Mouse (Mus musculus) mesoderm, embryonic 11.5 days (tissue): Measurements from ENCODE around the gene Pthlh.
"Not testable (repeated sequence)": the region's sequence is repeated elsewhere in the genome, so short reads cannot be mapped to it uniquely, and the experiment has no call there.

Experiments used
- DNase-seq: peaks from one replicate; pipeline ENCODE4 v3.0.0-alpha.2; 2012; ENCODE audit warnings: low read depth, low spot score

Gene Pthlh

GRCm38 (mm10) chr6:147263587-147264565 is at the start of gene Pthlh:
Pthlh (minus strand) TSS chr6:147264183.
- DNase-seq = peak; percentile 41

DNA sequence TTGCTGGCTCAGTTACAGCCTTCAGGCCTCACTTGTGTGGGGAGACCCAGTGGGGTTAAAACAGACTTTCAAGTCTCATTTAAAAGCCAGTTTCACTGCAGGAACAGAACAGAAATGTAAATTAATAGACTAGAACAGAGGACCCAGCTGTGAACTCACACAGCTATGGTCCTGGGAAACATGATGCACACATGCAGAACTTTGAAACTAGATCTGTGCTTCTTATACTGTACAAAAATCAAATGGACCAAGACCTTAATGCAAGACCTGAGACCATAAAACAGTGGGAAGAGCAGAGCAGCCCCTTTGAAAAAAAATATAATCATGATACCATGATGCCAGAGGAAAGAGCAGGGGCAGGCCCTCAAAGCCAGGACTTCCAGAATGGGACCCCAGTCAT is 49.3 kb upstream of the Pthlh start:
- DNase-seq = no peak

GRCm38 (mm10) chr6:147310435-147310978 is 46.5 kb upstream of the Pthlh start:
- DNase-seq = no peak

- DNase-seq = no peak
These were observed 46.1 kb upstream of the Pthlh start for GRCm38 (mm10) chr6:147310035-147310434.

GRCm38 (mm10) chr6:147304236-147304635 is 40.3 kb upstream of the Pthlh start:
- not testable (repeated sequence) for DNase-seq

GRCm38 (mm10) chr6:147299607-147300006 is 35.6 kb upstream of the Pthlh start:
- no peak for DNase-seq

DNA sequence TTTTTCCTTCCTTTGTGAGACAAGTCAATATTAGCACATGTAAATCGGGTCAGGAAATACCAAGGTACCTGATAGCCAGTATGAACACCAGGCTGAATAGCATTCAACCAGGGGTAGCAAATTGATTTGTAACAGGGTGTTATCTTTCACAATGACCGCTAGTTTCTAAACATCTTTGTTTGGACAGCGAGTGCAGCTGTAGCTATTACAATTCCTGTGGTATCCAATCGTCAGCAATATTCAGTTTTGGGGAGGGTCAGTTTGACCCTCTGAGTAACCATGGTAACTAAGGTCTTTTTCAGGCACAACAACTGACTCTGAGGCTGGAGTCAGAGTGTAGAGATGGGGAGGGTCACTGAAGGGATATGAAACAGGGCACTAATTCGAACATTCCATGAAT is 15.3 kb upstream of the Pthlh start:
- peak; percentile 45 for DNase-seq

- peak; percentile 67 for DNase-seq
These were observed 4.3 kb upstream of the Pthlh start for GRCm38 (mm10) chr6:147268143-147268790.

GRCm38 (mm10) chr6:147266466-147266865 is 2.5 kb upstream of the Pthlh start:
- DNase-seq = no peak

DNA sequence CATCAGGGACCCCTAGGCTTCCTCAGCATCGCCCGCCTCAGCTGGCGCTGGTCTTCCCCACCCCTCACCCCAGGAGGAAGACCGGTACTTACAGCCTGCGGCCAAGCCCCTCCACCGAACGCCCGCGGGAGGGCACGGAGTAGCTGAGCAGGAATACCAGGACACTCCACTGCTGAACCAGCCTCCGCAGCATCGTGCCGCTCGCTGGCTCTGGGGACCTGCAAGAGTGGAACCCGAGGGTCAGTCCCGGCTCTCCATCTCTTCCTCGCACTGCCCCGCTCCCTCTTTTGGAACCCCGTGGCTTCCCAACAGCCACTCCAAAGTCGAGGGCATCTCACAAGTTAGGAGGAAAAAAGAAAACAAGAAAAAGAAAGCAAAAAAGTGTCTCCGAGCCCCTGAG is 805 bp downstream of the Pthlh start:
- peak; percentile 44 for DNase-seq

GRCm38 (mm10) chr6:147261616-147262015 is 2.4 kb downstream of the Pthlh start:
- no peak for DNase-seq

DNA sequence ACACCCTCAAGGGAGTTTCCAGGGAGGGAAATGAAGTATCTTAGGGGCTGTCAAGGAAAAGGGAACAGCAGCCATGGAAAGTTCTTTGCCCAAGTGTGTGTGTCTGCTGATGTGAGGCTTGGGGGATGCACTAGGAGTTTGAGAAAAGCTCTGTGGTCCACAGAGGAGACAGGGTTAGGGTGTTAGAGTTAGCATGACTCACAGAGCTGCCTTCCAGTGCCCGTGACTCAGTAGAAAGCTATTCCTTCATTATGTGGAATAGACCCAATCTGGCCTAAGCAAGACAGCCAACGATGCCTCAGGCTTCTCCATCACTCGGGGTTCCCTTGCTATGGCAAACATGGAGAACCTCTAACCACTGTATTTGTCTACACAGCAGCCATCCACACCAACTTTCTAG is 3.2 kb downstream of the Pthlh start:
- no peak for DNase-seq

GRCm38 (mm10) chr6:147247782-147248181 is 16.2 kb downstream of the Pthlh start:
- no peak for DNase-seq

- no peak for DNase-seq
These were observed 19.7 kb downstream of the Pthlh start for GRCm38 (mm10) chr6:147244294-147244693.

DNA sequence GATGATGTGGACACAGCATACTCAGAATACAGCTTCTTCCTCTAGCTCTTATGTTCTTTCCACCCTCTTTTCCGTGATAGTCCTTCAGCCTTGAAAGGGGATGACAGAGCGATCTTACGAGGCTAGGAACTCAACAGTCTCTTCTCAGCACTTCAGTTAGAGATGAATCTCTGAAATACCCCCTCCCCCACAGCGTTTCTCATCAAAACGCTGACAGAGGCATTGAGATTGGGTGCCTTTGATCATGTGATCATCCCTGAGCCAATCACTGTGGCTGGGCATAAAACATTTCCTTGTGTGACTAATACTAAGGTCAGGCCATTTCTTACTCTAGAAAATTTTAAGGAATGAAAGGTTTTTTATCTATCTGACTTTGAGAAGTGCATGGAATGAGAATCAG is 20.3 kb downstream of the Pthlh start:
- DNase-seq = no peak

GRCm38 (mm10) chr6:147241541-147241940 is 22.4 kb downstream of the Pthlh start:
- no peak for DNase-seq

- peak; percentile 72 for DNase-seq
These were observed 23.7 kb downstream of the Pthlh start for GRCm38 (mm10) chr6:147240203-147240804.

GRCm38 (mm10) chr6:147226696-147227095 is 37.3 kb downstream of the Pthlh start:
- DNase-seq = no peak

GRCm38 (mm10) chr6:147219099-147219498 is 44.9 kb downstream of the Pthlh start:
- DNase-seq = no peak

- no peak for DNase-seq
These were observed 47.8 kb downstream of the Pthlh start for GRCm38 (mm10) chr6:147216156-147216555.

DNA sequence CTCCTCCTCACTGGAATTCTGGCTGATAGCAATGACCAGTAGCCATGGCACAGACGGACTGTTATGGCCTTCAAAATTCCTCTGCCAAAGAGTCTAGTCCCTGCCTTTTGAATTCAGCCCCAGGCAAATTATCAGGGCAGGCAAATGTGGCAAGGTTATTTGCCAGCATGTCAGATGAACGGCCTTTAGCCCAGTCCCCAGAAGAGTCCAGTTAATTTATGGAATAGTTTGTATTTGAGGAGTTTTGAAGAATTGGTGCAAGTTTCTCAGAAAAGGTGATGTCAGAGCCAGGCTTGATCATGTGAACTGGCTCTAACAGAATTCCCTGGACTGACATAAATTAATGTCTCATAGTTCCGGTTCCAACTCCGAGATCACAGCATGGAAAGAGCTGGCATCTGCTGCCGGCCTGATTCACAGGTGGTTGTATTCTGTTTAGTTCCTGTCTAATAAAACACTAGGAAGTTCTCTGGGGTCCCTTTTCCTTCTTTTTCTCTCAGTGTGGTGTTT is 56.1 kb downstream of the Pthlh start:
- DNase-seq = no peak
